Mouse (Mus musculus) cerebellum, adult 2 months (tissue): ENCODE results near the gene Psmc3ip. TPM values are rescaled to one million over a fixed set of nuclear protein-coding genes. Genes with fewer than 3 reads are reported as not detected.

ENCODE experiments used
- DNase-seq, 2 experiments: peaks; one replicate each; pipeline ENCODE4 v3.0.0; 2021
- H3K27ac ChIP-seq: fragments of 200-500 bp; 2 replicates; pipeline ENCODE4 v1.5.1; 2012; ENCODE audit warnings: low read length, control low read depth, inconsistent platforms; ENCODE audit not compliant: insufficient read depth
- H3K27me3 ChIP-seq: fragments of 200-500 bp; 2 replicates; pipeline ENCODE4 v1.6.1; 2012; ENCODE audit warnings: inconsistent platforms, mild to moderate bottlenecking, low read length, moderate library complexity; ENCODE audit not compliant: control insufficient read depth, insufficient read depth
- H3K4me1 ChIP-seq: fragments of 200-500 bp; 2 replicates; pipeline ENCODE4 v1.6.1; 2011; ENCODE audit warnings: low read length; ENCODE audit not compliant: control insufficient read depth, insufficient read depth
- H3K4me3 ChIP-seq: fragments of 200-500 bp; replicated peaks from 2 replicates; pipeline ENCODE3; 2011; ENCODE audit warnings: mild to moderate bottlenecking, low read depth, low read length, control low read depth; ENCODE audit not compliant: insufficient read depth
- CTCF ChIP-seq: fragments of 200-500 bp; IDR thresholded peaks from 2 replicates; pipeline ENCODE4 v1.5.1; 2011; ENCODE audit warnings: low read depth, mild to moderate bottlenecking, control low read depth, low read length, moderate library complexity, borderline replicate concordance; ENCODE audit not compliant: insufficient read depth
- POLR2A ChIP-seq: fragments of 200-500 bp; IDR thresholded peaks from 2 replicates; pipeline ENCODE4 v1.6.1; 2011; ENCODE audit warnings: low read length, control low read depth, borderline replicate concordance; ENCODE audit not compliant: insufficient read depth
- WGBS: fragments of 180-500 bp; shearing (Covaris S2); methylation state at CpG from one replicate; pipeline ENCODE4 v1.1.7; 2018; 5-methylcytosine and 5-hydroxymethylcytosine counted together
- polyA plus RNA-seq: library from polyadenylated mRNA; depleted of rRNA; stranded (reverse); fragments of >200 nt; gene quantifications from 2 replicates; pipeline ENCODE4 v1.2.3, GENCODE M21; 2012; rRNA removed

Psmc3ip gene
- polyA plus RNA-seq, result 4.7 and 5.3 TPM in 2 replicates

GRCm38 (mm10) chr11:101095314-101096024 is at the start of gene Psmc3ip:
TSS of gene Psmc3ip (minus strand) at chr11:101095436.
- Histone ChIP-seq H3K27ac (peak within 1 kb of the TSS; percentile 89), H3K27me3 (no peaks in the 10 kb centered on the region), H3K4me3 (peak within 1 kb of the TSS; percentile 85), H3K4me1 (no peaks in the 10 kb centered on the region)
- TF ChIP-seq POLR2A (peak; percentile 78; the same call in 1 of the 2 replicates), CTCF (peak; percentile 83)
- WGBS, result under 1% methylated on average over 43 of the region's 43 CpGs
- peak; percentile 95 to 96 for DNase-seq

- H3K27me3 ChIP-seq, result no peaks in the 10 kb centered on the region
- no peak overlapping the region for H3K27ac ChIP-seq
- WGBS, result 28% methylated on average over 19 of the region's 19 CpGs
- TF ChIP-seq POLR2A, result no peak
- TF ChIP-seq CTCF, result no peak
- peak; percentile 60 to 75 for DNase-seq
- peaks cover 4% of the 10 kb centered on the region; the same call in 1 of the 2 replicates for H3K4me1 ChIP-seq
- peak overlapping the region; percentile 3 for H3K4me3 ChIP-seq
Measured at GRCm38 (mm10) chr11:101143338-101144225, 48.3 kb upstream of the Psmc3ip start.

- Histone ChIP-seq H3K4me3 (no peak overlapping the region), H3K4me1 (peaks cover 4% of the 10 kb centered on the region; the same call in 1 of the 2 replicates), H3K27me3 (no peaks in the 10 kb centered on the region), H3K27ac (no peak overlapping the region)
- 93% methylated on average over 10 of the region's 10 CpGs for WGBS
- TF ChIP-seq CTCF, result no peak
- no peak for TF ChIP-seq POLR2A
- DNase-seq, result no peak
Measured at GRCm38 (mm10) chr11:101142215-101142967, 47.2 kb upstream of the Psmc3ip start.

- 92% methylated on average over 8 of the region's 8 CpGs for WGBS
- Histone ChIP-seq H3K4me3 (no peak overlapping the region), H3K4me1 (peaks cover 4% of the 10 kb centered on the region; the same call in 1 of the 2 replicates), H3K27me3 (no peaks in the 10 kb centered on the region), H3K27ac (no peak overlapping the region)
- DNase-seq, result no peak
- TF ChIP-seq POLR2A, result no peak
- no peak for TF ChIP-seq CTCF
Measured at GRCm38 (mm10) chr11:101141088-101141487, 45.9 kb upstream of the Psmc3ip start.

GRCm38 (mm10) chr11:101140164-101140819 is 45.1 kb upstream of the Psmc3ip start:
- no peak overlapping the region for H3K27ac ChIP-seq
- DNase-seq, result no peak
- WGBS, result 52% methylated on average over 27 of the region's 27 CpGs
- no peaks in the 10 kb centered on the region for H3K27me3 ChIP-seq
- peak overlapping the region; percentile 65 for H3K4me3 ChIP-seq
- peaks cover 4% of the 10 kb centered on the region; the same call in 1 of the 2 replicates for H3K4me1 ChIP-seq
- no peak for TF ChIP-seq CTCF
- TF ChIP-seq POLR2A, result no peak

- no peak for DNase-seq
- WGBS, result 37% methylated on average over 15 of the region's 15 CpGs
- TF ChIP-seq CTCF (no peak), POLR2A (no peak)
- Histone ChIP-seq H3K4me3 (no peak overlapping the region), H3K4me1 (peaks cover 9% of the 10 kb centered on the region; the same call in 1 of the 2 replicates), H3K27me3 (no peaks in the 10 kb centered on the region), H3K27ac (no peak overlapping the region)
Measured at GRCm38 (mm10) chr11:101138536-101139181, 43.4 kb upstream of the Psmc3ip start.
